Mouse (Mus musculus) skeletal muscle tissue, adult 2 months (tissue): Measurements from ENCODE around the gene Mrpl51.

Source experiments
- DNase-seq: peaks from one replicate; pipeline ENCODE4 v3.0.0-alpha.2; 2012; ENCODE audit warnings: low read depth, low spot score

The Mrpl51 gene

GRCm38 (mm10) chr6:125191332-125192015 lies at the start of gene Mrpl51, which contains the start of gene Ncapd2:
Gene Mrpl51, plus strand, starts transcription at chr6:125191801.
Gene Ncapd2, minus strand, starts transcription at chr6:125191701.
- DNase-seq, result peak; percentile 94

GRCm38 (mm10) chr6:125142436-125142835 lies 49.2 kb upstream of the Mrpl51 start:
- no peak for DNase-seq

GRCm38 (mm10) chr6:125143128-125143527 lies 48.5 kb upstream of the Mrpl51 start:
- DNase-seq, result no peak

- no peak for DNase-seq
Observed at GRCm38 (mm10) chr6:125143904-125144303, 47.7 kb upstream of the Mrpl51 start.

- peak; percentile 93 for DNase-seq
Observed at GRCm38 (mm10) chr6:125145001-125145400, 46.6 kb upstream of the Mrpl51 start, which contains the start of gene Iffo1. Gene Iffo1, plus strand, starts transcription at chr6:125145241.

- no peak for DNase-seq
Observed at GRCm38 (mm10) chr6:125145479-125145951, 46.1 kb upstream of the Mrpl51 start.

- DNase-seq, result no peak
Observed at GRCm38 (mm10) chr6:125146148-125146547, 45.5 kb upstream of the Mrpl51 start.

GRCm38 (mm10) chr6:125146797-125147196 lies 44.8 kb upstream of the Mrpl51 start:
- DNase-seq, result peak; percentile 69

- no peak for DNase-seq
Observed at GRCm38 (mm10) chr6:125147329-125147728, 44.3 kb upstream of the Mrpl51 start.

GRCm38 (mm10) chr6:125148251-125148925 lies 43.2 kb upstream of the Mrpl51 start:
- peak; percentile 88 for DNase-seq

- peak; percentile 87 for DNase-seq
Observed at GRCm38 (mm10) chr6:125148926-125149568, 42.6 kb upstream of the Mrpl51 start.

- no peak for DNase-seq
Observed at GRCm38 (mm10) chr6:125149569-125149950, 42.0 kb upstream of the Mrpl51 start.

- DNase-seq, result peak; percentile 75
Observed at GRCm38 (mm10) chr6:125152212-125153017, 39.2 kb upstream of the Mrpl51 start.

GRCm38 (mm10) chr6:125153018-125153389 lies 38.6 kb upstream of the Mrpl51 start:
- no peak for DNase-seq

- DNase-seq, result no peak
Observed at GRCm38 (mm10) chr6:125153682-125154081, 37.9 kb upstream of the Mrpl51 start.

GRCm38 (mm10) chr6:125154550-125154949 lies 37.1 kb upstream of the Mrpl51 start:
- no peak for DNase-seq

- DNase-seq, result no peak
Observed at GRCm38 (mm10) chr6:125155262-125155661, 36.3 kb upstream of the Mrpl51 start.

GRCm38 (mm10) chr6:125156491-125156890 lies 35.1 kb upstream of the Mrpl51 start:
- no peak for DNase-seq

GRCm38 (mm10) chr6:125156903-125157614 lies 34.5 kb upstream of the Mrpl51 start:
- DNase-seq, result no peak

- DNase-seq, result no peak
Observed at GRCm38 (mm10) chr6:125158944-125159492, 32.6 kb upstream of the Mrpl51 start.
